Mouse (Mus musculus) adrenal gland, adult 18-20 months (tissue): ENCODE results near the gene Pde1a. TPM values are rescaled to one million over a fixed set of nuclear protein-coding genes. Genes with fewer than 3 reads are reported as not detected.

Source experiments
- DNase-seq, 2 experiments: peaks; one replicate each; pipeline ENCODE4 v3.0.0; 2021 to 2022; ENCODE audit warnings: low spot score in 2 of 2
- long read RNA-seq, 2 experiments: library from polyadenylated mRNA; stranded (forward); transcript quantifications; one replicate each; pipeline ENCODE4 v2.0.0; 2021
- total RNA-seq, 2 experiments: library from RNA; stranded (reverse); gene quantifications; 1 replicate in 1 of 2; 2 replicates in 1 of 2; pipeline ENCODE4 v1.2.3; 2021

Pde1a gene
- total RNA-seq, result 10 to 100 TPM; 15.0 to 16.4 TPM
- long read RNA-seq, experiment 1, partial matches to known transcripts, result 2 of 19 reads
- long read RNA-seq, experiment 1, other reads (novel, unspliced or antisense), result 17 of 19 reads
- long read RNA-seq, experiment 2, partial matches to known transcripts, result 1 of 18 reads
- long read RNA-seq, experiment 2, other reads (novel, unspliced or antisense), result 17 of 18 reads

- DNase-seq, result no peak
Observed at GRCm38 (mm10) chr2:80128861-80129698, at the start of gene Pde1a. Gene Pde1a (minus strand): TSS chr2:80129458.

GRCm38 (mm10) chr2:80178608-80179280, 49.5 kb upstream of the Pde1a start:
- DNase-seq, result no peak

- DNase-seq, result no peak
Observed at GRCm38 (mm10) chr2:80178154-80178553, 48.9 kb upstream of the Pde1a start.

- DNase-seq, result no peak
Observed at GRCm38 (mm10) chr2:80168103-80168502, 38.8 kb upstream of the Pde1a start.

GRCm38 (mm10) chr2:80158784-80159183, 29.5 kb upstream of the Pde1a start:
- DNase-seq, result no peak

GRCm38 (mm10) chr2:80158196-80158595, 28.9 kb upstream of the Pde1a start:
- DNase-seq, result no peak

- no peak for DNase-seq
Observed at GRCm38 (mm10) chr2:80150019-80150418, 20.8 kb upstream of the Pde1a start.

GRCm38 (mm10) chr2:80149332-80149731, 20.1 kb upstream of the Pde1a start:
- no peak for DNase-seq

GRCm38 (mm10) chr2:80135076-80135475, 5.8 kb upstream of the Pde1a start:
- no peak for DNase-seq

GRCm38 (mm10) chr2:80132677-80133076, 3.4 kb upstream of the Pde1a start:
- no peak for DNase-seq

- no peak for DNase-seq
Observed at GRCm38 (mm10) chr2:80126663-80127062, 2.6 kb downstream of the Pde1a start.

- no peak for DNase-seq
Observed at GRCm38 (mm10) chr2:80086891-80087290, 42.4 kb downstream of the Pde1a start.

GRCm38 (mm10) chr2:80080090-80080821, 49.0 kb downstream of the Pde1a start:
- DNase-seq, result no peak

- DNase-seq, result no peak
Observed at GRCm38 (mm10) chr2:80079618-80080017, 49.6 kb downstream of the Pde1a start.

- DNase-seq, result no peak
Observed at GRCm38 (mm10) chr2:80076323-80076722, 52.9 kb downstream of the Pde1a start.

- no peak for DNase-seq
Observed at GRCm38 (mm10) chr2:80074531-80074930, 54.7 kb downstream of the Pde1a start.

- no peak for DNase-seq
Observed at GRCm38 (mm10) chr2:80074046-80074445, 55.2 kb downstream of the Pde1a start.

- DNase-seq, result no peak
Observed at GRCm38 (mm10) chr2:80073426-80073825, 55.8 kb downstream of the Pde1a start.

GRCm38 (mm10) chr2:80069745-80070144, 59.5 kb downstream of the Pde1a start:
- peak in 1 of 2 experiments; percentile 16 for DNase-seq

- DNase-seq, result no peak
Observed at GRCm38 (mm10) chr2:80066449-80066848, 62.8 kb downstream of the Pde1a start.

- DNase-seq, result no peak
Observed at GRCm38 (mm10) chr2:80056062-80056461, 73.2 kb downstream of the Pde1a start.
